Mouse (Mus musculus): ENCODE measurements around the gene Usp22.
"Not testable (repeated sequence)": the region's sequence is repeated elsewhere in the genome, so short reads cannot be mapped to it uniquely, and the experiment has no call there.

Gene Usp22

DNA sequence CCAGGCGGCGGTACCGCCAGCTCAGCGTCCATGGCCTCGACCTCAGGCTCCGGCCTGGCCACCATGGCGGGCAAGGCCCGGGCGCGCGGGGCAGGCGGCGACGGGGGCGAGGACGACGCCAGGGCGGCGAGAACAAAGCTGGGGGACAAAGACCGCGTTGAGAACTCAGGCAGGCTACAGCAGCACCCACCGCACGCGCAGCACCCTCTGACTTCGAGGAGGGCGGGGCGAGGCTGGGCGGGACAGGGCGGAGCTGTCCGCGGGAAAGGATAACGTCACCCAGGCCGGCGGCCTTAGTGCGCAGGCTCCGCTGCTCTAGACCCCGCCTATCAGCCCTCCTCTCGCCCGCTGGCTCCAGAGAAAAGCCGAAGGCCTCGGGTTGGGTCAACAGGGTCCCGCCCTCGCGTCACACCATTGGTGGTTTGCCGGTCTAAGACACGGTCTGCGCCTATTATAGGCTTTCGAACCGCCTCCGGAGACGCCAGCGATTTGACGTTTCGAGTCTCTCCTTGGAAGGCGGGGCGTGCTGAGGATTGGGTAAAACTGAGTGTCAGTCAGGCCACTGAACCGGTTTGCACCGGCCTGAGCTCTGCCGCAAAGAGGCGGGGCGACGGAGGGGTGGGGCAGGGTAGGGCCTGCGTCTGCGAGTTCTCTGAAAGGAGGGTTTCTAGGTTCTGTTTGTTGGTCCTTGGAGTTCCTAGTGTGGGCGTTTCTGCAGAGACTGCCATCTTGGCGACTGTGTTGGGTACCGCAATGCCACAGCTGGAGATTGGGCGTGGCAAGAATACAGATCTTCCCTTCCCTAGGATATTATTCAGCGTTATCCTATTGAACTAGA is at the start of gene Usp22:
Gene Usp22, minus strand, starts transcription at position 235 of the 838 bp plus-strand sequence.
- in situ Hi-C loops (cut with MseI, MboI) = no loop called here

DNA sequence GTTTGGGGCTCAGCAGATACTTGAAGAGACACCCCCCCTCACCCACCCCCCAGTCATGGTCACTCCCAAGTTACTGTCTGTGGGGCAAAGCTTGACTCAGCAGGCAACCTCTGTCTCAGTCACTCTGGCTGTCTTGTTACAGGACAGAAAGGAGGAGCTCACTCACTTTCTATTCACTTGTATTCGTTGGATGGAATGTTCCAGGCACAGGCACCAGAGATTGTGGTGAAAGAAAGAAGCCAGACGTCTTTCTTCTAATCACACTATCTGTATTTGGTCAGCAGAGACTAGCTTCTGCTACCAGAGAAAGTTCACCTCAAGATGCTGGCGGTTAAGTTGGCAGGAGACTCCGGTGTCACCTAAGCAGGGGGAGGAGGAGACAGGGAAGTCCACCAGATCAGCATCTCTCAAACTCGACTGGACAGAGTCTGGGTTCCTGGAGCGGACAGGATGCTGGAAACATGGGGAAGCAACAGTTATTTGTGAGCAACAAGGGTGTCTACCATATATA is 49.4 kb upstream of the Usp22 start:
- in situ Hi-C loops (cut with MseI, MboI) = no loop called here

DNA sequence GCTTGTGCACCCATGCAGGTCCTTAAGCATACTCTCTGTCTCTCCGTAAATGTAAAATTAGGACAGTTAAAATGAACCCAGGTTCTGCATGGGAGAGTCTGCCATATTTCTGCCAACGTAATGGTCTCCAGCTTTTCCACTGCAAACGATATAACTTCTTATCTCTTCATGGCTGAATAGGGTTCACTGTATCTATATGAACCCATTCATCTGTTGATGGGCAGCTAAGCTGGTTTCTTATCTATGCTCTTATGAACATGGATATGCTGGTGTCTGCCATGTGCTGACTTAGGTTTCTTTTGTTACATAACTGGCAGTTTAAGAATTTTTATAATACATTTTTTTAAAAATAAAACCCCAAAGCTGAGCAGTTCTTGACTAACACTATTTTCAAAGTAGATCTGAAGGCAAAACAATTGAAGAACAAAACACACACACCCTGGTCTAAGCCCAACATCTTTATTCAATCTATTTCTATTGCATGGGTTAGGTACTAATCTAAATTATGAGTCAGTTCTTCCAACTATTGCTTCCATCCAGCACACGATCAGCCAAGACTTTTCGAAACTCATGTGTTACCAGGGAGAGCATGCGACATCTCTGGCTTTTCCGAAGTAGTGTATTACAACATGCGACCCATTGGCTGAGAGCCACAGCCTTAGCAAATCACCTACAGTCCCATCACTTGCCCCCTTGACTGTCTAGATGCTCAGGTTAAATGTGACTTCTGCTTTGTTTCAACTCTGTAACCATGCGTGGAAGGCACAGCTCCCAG is 48.3 kb upstream of the Usp22 start:
- in situ Hi-C loops (cut with MseI, MboI) = no loop called here

DNA sequence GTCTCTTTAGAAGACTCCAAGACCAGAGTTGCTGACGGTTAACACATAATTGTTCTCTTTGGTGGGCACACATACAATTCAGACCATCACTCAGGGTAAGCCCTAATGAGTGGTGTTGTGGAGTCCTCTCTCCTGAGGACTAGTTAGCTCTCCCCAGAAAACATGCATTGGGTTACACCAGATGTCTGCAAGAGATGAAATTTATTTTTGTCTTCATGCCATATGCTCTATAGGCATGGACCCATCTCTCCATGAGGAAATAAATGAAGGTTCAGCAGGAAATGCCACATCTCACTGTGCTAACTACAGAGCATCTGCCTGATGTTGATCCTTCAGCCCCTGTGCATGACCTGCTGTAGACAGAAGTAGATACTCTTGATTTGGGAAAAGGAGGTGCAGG is 47.2 kb upstream of the Usp22 start:
- in situ Hi-C loops (cut with MseI, MboI) = no loop called here

DNA sequence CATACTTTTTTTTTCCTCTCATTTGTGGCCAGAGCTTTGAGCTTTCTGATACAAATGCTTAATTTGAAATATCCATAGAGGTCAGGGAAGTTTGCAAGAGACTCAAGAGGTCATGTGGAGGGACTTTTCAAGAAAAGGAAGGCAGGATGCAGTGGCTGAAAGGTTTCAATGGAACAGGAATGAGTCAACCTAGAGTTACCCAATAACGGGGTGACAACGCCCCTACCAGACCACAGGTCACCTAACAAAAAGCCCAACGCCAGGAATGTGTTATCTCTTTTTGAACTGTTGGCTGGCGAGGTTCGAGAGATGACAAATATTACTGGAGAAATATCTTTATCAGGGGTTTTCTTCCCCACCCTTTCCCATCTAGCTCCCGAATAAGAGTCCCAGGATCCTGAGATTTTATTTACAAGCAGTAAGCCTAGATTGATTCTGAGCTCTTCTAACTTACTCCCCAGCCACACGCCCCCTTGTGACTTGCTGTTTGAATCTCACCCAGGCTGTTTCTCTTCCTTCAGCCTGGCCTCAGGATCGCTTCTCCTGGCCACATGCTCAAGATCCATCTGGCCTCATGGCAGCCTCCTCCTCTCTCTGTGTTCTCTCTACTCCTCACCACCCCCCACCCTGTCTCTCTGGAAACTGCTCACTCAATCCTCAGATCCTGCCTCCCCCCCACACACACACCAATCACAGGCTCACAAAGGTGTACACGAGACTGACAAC is 45.5 kb upstream of the Usp22 start:
- in situ Hi-C loops (cut with MseI, MboI) = no loop called here

DNA sequence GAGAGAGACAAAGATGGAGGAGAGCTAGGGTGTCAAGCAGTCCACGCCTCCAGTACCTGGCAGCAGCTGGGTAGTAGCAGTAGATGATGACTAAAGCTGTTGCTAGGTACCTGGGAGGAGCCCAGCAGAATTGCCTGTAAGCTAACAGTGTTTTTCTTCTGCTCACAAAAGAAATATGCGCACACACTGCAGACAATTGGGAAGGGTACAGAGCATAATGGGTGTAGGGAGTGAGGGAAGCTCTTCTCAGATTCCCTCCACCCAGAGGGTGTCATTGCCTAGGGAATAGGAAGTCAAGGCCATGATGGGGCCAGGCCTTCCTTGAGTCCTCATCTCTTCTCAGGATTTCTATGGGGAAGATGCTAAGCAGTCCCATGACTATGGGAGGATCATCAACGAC is 41.1 kb upstream of the Usp22 start:
- in situ Hi-C loops (cut with MseI, MboI) = no loop called here

DNA sequence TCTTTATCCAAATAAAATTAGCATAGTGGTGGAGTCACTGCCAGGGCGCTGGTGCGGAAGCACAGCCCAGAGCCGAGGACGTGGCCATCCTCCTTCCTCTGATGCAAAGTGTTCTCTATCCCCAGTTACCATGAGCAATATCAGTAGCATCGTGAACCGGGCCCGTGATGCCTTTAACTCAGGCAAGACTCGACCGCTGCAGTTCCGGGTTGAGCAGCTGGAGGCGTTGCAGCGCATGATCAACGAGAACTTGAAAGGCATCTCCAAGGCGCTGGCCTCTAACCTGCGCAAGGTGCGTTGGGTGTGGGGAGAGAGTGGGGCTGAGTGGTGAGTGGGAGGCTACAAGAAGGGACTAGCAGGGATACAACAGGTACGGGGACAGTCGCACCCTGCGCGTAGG is 37.2 kb upstream of the Usp22 start:
- in situ Hi-C loops (cut with MseI, MboI) = no loop called here

DNA sequence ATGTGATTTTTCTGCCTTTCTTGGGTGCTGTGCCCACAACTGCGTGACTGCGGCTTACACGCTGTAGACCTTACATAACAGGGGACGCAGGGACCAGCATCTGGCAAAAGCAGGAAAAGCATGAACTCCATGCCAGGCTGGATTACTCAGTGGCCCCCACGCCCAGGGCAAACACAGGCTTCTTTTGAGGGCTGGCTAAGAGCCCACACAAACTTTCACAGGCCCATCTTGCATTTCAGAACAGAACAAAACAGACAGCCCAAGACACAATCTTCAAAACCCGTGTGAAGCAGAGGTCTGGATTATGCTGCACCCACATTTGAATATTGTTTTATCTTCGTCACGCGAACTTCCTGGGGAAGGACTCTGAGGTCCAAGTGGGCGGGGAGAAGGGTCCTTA is 33.5 kb upstream of the Usp22 start:
- in situ Hi-C loops (cut with MseI, MboI) = no loop called here

DNA sequence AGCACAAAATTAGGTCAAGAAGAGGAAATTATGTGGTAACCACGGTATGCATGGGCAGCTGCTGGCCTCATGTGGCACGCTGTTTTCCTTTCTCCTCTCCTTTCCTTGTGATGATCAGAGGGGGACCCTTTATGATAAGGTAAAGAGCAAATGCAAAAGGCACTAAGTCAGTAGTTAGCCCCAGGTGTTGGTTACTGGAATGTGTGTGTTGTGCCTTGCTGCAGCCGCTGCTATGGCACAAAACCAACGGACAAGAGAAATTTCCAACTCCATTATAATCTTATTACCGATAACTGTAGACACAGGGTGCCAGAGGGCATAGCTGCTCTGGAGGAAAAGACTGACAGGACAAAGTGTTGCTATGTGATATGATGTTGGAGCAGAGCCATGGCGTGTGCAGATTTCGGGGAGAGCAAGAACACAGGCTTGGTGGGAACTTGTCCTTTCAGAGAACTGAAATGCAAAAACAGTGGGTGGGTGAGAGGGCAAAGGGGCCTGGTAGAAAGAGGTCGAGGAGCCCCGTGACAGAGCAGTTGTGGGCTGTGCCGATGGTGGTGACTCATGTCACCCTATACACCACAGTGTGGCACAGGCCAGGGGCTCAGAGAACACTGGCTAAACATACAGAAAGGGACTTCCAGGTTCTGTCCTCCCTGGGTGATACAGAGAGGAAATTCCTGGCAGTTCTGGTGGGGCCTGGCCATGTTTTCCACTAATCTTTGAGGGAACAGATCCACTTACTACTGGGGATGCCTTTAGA is 32.8 kb upstream of the Usp22 start, which contains the start of gene Aldh3a1:
Gene Aldh3a1, plus strand, starts transcription at position 51 of the 760 bp plus-strand sequence.
- in situ Hi-C loops (cut with MseI, MboI) = no loop called here

DNA sequence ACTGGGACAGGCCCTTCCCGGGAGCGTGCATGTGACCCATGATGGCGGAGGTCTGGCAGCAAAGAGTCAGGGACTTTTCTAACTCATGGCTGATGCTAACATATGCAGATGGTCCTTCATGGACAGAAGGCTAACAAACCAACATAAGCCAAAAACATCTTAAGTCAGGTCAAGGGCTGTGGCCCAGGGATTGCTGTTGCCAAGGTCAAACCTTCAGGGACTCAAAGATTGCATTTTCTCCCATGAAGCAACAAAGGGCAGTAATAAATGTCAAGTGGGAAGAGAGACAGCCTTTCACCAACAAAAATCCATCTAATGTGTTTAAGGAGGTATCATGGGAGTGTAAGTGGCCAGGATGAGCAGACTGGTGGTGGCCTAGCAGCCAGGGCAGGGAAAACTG is 31.3 kb upstream of the Usp22 start:
- in situ Hi-C loops (cut with MseI, MboI) = no loop called here

DNA sequence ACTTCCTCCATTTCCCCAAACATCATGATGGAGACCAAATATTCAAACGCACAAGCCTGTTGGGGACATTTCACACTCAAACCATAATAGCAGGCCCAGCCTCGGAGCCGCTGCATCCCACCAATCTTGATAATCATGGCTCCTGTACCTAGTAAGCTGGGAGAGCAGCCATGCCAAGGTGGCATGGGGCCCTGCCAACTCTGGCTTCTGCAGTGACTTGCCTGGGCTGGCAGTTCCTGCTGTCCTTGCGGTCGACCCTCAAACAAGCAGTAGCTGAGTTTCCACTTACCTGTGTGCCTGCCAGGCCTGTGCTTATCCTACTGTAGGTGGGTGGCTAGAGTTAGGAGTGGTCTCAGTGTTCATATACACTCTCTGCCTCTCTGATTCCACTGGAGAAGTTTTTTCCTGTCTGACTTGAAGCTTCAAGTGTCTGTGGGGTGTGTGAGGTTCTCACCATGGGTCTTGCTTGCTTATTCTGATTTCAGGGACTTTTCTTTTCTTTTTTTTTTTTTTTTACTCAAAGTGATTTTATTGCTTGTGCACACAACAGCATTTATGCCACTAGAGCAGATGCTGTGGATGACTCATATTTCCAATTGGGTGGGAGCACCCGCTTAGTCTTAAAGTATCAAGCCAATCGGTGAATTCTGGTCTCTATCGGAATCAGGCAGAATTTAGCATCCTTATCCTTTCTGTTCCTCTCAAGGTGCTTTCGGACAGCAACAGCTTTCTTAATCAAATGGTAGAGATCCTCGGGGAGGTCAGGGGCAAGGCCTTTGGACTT is 30.5 kb upstream of the Usp22 start:
- in situ Hi-C loops (cut with MseI, MboI) = no loop called here

DNA sequence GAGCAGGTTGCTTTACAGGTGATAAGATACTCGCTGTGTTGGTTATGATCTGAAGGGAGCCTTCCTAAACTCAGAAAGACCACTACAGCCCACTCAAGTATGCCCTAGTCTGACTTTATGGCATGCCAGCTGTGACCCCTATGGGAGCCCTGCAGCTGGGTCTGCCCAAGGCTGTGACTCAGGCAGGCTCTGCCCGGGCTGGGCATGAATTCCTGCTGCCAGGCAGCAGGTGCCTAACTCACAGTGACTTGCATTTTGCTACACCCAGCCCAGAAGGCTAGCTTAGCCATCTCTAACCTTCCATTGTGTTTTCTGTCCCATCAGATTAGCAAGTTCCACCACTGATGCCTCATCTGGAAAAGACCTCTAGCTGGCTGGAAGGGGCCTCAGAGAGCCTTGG is 28.0 kb upstream of the Usp22 start:
- in situ Hi-C loops (cut with MseI, MboI) = no loop called here

DNA sequence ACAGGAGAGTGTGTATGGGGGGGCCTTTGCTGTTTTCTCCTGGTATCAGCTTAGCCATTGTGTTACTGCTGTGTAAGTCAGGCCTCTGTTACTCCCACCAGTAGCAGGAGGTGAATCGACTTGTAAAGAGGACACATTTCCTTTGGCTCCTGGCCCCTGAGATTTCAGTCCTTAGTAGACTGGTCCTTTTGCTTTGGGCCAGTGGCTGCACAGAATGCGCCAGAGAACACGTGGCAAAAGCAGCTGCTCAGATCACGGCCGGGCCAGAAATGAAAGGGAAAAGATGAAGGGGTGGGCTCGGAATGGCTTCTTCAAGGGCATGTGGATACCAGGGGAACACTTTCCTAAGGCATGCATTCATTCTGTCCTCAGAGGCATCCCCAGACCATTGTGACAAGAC is 27.3 kb upstream of the Usp22 start:
- in situ Hi-C loops (cut with MseI, MboI) = no loop called here

DNA sequence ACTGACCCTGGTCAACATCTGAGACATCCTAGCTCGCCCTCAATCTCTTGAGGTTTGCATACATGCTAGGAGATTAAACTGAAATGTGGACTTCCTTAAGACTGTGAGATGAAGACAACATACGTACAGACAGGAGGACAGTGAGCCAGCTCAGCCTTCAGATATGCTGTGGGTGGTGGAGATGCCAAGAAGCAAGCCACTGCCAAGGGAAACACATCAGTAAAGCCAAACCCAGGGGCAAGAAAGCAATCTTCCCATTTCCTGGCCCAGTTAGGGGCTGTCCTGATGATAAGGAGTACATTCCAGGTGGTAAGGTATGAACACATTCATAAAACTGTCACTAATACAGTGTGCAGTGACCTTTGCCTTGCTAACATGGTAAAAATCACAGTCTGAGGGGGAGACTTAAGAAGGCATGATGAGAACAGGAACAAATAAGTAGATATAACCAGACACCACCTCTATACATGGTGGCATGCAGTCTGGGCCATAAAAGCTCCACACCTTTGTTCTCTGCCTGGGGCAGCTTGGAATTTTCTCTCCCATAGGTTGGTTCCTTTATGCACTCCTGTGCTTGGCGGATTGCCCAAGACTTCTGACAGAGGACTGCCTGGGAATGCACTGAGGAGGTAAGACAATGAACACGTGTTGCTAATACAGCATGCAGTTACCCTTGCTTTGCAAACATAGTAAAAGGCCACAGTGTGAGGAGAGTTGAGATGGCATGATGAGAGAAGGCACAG is 24.9 kb upstream of the Usp22 start:
- in situ Hi-C loops (cut with MseI, MboI) = no loop called here

DNA sequence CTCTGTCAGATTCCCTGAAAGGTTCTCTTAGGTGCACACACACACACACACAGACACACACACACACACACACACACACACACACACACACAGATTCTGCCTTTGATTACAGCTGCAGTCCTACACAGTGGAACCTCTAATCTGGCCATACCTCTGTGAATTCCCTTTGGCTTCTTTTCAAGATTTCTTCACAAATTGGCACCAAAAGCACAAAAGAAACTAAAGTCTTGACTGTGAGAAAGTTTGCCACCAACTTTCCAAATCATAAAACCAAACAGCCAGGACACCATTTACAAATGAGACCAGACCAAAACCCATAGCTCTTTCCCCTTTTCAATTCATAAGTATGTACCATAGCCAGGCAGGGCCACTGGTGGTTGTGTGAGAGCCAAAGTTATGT is 23.1 kb upstream of the Usp22 start:
- in situ Hi-C loops (cut with MseI, MboI) = no loop called here

DNA sequence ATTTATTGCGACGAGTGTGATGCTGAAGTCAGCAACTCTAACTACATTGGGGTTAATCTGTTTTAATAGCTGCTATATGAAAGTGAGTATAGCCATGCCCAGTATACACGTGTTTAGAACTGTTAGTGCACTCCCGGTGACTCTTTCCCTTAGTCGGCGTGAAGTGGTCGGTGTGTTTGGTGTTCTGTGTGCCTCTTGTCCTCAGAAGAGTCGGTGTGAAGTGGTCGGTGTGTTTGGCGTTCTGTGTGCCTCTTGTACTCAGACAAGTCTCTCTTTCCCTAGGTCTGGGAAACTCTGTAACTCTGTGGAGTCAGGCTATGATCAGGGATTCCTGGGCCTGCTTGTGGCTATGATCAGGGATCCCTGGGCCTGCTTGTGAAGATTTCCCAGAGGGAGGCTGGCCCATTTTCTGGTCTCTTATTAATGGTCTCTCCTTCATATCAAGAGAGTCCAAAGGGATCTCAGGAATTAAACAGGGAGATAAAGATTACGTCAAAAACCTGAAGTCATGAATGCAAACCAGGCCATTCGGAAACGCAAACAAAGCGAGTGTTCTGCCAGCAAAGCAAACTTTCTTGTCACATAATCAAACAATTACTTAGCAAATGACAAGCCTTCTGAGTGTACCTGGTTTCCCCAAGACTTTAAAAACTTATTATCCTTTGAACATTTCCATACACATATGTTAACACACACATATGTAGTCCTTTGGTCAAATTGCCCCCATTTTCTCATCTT is 21.9 kb upstream of the Usp22 start:
- in situ Hi-C loops (cut with MseI, MboI) = no loop called here

DNA sequence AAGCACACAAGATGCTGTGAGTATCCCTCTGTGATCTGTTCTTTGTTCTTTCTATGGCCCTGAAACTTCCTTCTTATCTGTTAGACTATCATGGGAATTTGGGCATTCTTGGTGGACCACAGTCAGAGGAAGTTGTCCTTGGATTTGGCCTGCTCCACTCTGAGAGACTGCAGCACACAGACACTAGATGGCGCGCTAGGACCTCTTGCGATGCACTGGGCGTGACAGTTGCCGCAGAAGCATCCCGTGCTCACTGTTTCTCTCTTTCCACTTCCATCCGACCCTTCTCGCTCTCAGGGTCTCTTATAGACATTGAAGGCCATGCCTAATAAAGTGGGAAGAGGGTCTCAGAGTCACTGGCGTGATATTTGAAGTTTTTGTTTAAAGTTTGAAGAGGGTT is 18.5 kb upstream of the Usp22 start:
- in situ Hi-C loops (cut with MseI, MboI) = no loop called here

DNA sequence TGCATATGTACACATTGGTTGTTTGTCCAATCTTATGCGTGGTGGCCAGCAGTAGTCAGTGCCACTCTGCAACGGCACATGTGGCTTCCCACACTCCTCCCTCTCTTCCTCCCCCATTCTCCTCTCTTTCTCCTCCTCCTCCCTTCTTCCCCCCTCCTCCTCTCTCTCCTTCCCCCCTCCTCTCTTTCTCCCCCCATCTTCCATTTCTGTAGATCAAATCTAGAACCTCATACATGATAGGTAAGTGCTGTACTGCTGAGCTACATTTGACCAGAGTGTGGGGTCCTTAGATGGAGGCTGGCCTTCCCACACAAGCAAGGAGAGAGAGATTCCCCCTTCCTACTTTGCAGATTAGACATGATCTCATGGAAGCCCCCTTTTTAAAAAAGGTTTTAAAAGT is 17.9 kb upstream of the Usp22 start:
- in situ Hi-C loops (cut with MseI, MboI) = no loop called here

DNA sequence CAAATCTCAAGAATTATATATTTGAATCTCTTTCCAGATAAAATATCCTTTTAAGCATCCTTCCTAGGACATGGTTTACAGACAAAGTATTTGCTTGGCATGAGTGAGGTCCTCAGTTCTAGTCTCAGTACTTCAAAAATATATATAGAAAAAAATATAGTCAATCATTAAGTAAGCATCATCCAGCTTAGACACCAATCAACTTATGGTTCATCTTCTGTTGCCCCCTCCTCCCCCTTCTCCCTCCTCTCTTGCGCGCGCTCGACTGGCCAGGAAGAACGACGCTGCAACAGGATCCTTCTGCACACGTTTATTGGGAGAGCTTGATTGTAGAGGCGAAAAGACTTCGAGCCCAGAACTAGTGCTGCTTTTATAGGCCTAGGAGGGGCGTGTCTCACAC is 17.3 kb upstream of the Usp22 start:
- in situ Hi-C loops (cut with MseI, MboI) = not testable (repeated sequence)

Measured in mouse trophoblast stem cell (cell line).